Mouse (Mus musculus) colon, adult 2 months (tissue): ENCODE data around the gene Eif4a3. TPM values are rescaled to one million over a fixed set of nuclear protein-coding genes. Genes with fewer than 3 reads are reported as not detected.

ENCODE experiments used
- polyA plus RNA-seq: library from polyadenylated mRNA; depleted of rRNA; stranded (reverse); fragments of >200 nt; gene quantifications from 2 replicates; pipeline ENCODE4 v1.2.3, GENCODE M21; 2012; rRNA removed

The Eif4a3 gene
- polyA plus RNA-seq: 94.1 and 108 TPM in 2 replicates

DNA sequence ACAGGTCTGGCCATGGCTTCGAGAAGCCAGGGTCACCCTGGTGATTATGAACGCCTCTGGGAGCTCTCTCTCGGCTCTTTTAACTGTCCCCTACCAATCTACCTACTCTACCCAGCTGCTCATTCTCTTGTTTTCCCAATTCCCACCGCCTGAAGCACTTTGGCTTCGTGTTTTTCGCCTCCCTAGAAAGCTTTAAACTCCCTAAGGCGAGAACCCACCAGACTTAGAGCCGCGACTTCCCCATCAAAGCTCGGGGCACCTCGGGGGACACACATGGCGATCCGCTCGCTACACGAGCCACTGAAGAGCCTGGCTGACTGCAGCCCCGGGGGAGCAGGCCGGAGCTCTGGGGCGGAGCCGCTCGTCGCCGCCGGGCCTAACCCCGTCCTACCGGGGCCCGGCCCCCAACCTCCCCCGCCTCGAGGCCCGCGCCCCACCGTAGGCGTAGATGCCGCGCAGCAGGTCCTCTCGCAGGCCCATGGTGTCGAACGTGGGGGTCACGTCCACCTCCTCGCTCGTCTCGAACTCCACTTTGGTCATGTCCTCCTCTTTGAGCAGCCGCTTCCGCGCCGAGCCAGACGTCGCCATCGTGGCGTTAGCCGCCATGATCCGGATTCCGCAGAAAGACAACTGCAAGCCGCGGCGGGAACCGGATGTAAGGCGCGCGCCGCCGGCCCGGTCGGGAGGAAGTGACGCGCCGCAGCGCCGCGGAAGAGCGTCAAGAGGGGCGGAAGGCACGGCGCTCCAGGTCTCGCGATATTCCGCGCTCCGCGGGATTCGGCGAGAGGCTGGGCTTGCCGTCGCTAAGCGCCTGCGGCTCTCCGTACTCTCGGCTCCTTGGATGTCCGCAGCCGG lies at the start of gene Eif4a3:
Eif4a3 (minus strand) TSS at position 699 of the 855 bp plus-strand sequence.

GRCm38 (mm10) chr11:119307658-119307867 lies 7.7 kb upstream of the Eif4a3 start, which contains the start of gene Card14:
Gene Card14, plus strand, starts transcription at chr11:119307768.

GRCm38 (mm10) chr11:119267768-119268556 lies 31.9 kb downstream of the Eif4a3 start, which contains the start of gene Gaa:
Gene Gaa, plus strand, starts transcription at chr11:119267887.

Other genes starting within 250 kb of the Eif4a3 start
- gene Cbx4, start 213.9 kb downstream of the Eif4a3 start, polyA plus RNA-seq: 8.7 and 10.0 TPM in 2 replicates
- 11.8 and 12.7 TPM in 2 replicates for gene Tbc1d16, start 71.6 kb downstream of the Eif4a3 start, polyA plus RNA-seq
- 0.33 and 1.0 TPM in 2 replicates for gene Ccdc40, start 71.5 kb downstream of the Eif4a3 start, polyA plus RNA-seq
- 131 and 143 TPM in 2 replicates for gene Gaa, start 32.2 kb downstream of the Eif4a3 start, polyA plus RNA-seq
- 13.9 and 18.9 TPM in 2 replicates for gene Card14, start 7.7 kb upstream of the Eif4a3 start, polyA plus RNA-seq
- gene Sgsh, start 55.4 kb upstream of the Eif4a3 start, polyA plus RNA-seq: 35.1 and 36.8 TPM in 2 replicates
- gene Slc26a11, start 55.5 kb upstream of the Eif4a3 start, polyA plus RNA-seq: 12.4 and 23.1 TPM in 2 replicates
- 12.6 and 14.5 TPM in 2 replicates for gene Rnf213, start 93.0 kb upstream of the Eif4a3 start, polyA plus RNA-seq
- gene Endov, start 191.3 kb upstream of the Eif4a3 start, polyA plus RNA-seq: 17.4 and 21.4 TPM in 2 replicates
- 0.72 and 0.92 TPM in 2 replicates for gene Nptx1, start 247.7 kb upstream of the Eif4a3 start, polyA plus RNA-seq